Mouse (Mus musculus) megakaryocyte, adult 5-6 weeks (primary cell): ENCODE results near the gene Rbm20. TPM values are rescaled to one million over a fixed set of nuclear protein-coding genes. Genes with fewer than 3 reads are reported as not detected.
"Not testable (repeated sequence)": the region's sequence is repeated elsewhere in the genome, so short reads cannot be mapped to it uniquely, and the experiment has no call there.

ENCODE experiments used
- ATAC-seq: 2 replicates; pipeline ENCODE4 v1.8.0; 2016; ENCODE audit warnings: mild to moderate bottlenecking, inconsistent platforms; ENCODE audit not compliant: poor library complexity, severe bottlenecking
- total RNA-seq, 2 experiments: library from RNA; stranded (forward) in 1 of 2; stranded (reverse) in 1 of 2; fragments of 153-499, 151-499 nt in 1 of 2; fragments of 221-1000, 200-1000 nt in 1 of 2; gene quantifications; 2 replicates each; pipeline versions ENCODE4 v1.2.3 to v1.2.4; 2015 to 2017

Rbm20 gene
- total RNA-seq (2015) (not detected in 2 replicates), total RNA-seq (2017) (0.11 TPM in 1 of 2 replicates, not detected in the other)

GRCm38 (mm10) chr19:53676718-53677634, at the start of gene Rbm20:
TSS of gene Rbm20 (plus strand) at chr19:53677306.
- no peak for ATAC-seq

- ATAC-seq: no peak
Measured at GRCm38 (mm10) chr19:53638041-53638440, 39.1 kb upstream of the Rbm20 start.

GRCm38 (mm10) chr19:53638727-53639126, 38.4 kb upstream of the Rbm20 start:
- no peak for ATAC-seq

- no peak for ATAC-seq
Measured at GRCm38 (mm10) chr19:53644020-53644595, 33.0 kb upstream of the Rbm20 start.

DNA sequence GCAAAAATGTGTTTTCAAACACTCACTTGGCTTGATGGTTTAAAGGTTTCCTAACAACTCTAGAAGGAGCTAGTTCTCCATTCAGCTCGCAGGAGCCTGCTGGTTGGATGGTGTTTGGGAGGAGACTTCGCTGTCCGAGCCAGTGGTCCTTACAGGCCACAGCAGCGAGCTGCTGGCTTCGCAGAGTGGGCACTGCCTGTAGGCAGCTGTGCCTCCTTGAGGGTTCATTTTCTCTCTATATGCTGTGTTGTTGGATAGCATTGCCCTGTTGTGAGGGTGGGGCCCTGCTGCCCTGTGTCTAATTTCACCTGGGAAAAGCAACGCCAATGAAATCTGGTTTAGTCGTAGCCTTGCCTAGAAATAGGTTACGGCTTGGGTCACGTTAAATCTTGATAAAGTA, 29.8 kb upstream of the Rbm20 start:
- ATAC-seq: no peak

DNA sequence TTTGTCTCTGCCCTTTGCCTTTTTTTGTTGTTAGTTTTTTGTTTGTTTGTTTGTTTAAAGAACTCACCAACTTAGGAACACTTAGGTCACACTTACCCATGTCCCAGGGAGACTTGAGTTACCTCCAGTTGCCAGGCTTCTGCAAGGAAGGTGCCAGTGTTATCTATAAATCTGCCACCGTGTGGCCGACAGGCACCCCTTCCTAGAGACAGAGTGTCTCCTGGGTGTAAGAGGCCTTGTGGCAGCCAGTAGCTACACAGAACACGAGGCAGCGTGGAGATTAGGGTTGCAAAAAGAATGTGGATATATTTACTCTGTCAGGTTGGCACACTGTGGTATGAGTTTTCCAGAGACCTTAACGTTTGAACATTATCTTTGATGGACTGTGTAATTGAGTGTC, 29.1 kb upstream of the Rbm20 start:
- no peak for ATAC-seq

- ATAC-seq: peak; percentile 87
Measured at GRCm38 (mm10) chr19:53648802-53649236, 28.3 kb upstream of the Rbm20 start.

GRCm38 (mm10) chr19:53649361-53649760, 27.7 kb upstream of the Rbm20 start:
- ATAC-seq: no peak

DNA sequence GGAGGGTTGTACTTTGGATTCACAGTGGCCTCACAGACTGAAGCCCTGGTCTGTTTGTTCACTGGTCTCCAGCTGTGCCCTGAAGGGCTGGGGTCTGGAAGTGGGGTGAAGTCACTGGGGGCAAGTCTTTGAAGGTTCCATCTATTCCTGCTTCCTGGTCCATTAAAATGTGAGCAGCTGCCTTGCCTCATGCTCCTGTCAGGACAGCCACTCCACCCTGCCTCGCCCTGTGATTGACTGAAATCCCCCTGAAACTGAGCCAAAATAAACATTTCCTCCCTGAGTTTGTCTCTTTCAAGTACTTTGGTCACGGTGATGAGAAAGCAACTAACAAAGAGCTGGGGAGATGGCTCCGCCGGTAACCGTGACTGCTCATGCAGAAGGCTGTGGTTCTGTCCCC, 27.3 kb upstream of the Rbm20 start:
- ATAC-seq: no peak

GRCm38 (mm10) chr19:53650921-53651320, 26.2 kb upstream of the Rbm20 start:
- no peak for ATAC-seq

DNA sequence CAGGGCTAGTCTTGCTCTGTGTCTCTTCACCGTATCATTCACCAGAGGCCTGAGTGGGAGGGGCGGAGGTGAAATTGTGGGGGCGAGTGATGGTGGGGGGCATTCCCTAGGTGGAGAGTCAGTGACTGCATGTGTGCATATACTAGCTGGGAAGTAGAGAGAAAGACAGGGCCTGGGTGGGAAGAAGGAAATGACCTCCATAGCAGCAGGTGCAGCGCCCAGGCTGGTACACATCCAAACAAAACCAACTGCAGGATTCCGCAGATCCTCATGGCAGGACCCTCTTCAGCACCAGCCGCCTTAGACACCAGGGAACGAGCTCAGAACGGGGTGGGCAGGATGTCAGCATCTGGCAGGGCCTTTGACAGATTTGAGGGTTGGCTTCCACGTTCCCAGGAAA, 24.8 kb upstream of the Rbm20 start:
- no peak for ATAC-seq

GRCm38 (mm10) chr19:53653624-53654467, 23.3 kb upstream of the Rbm20 start:
- ATAC-seq: no peak

DNA sequence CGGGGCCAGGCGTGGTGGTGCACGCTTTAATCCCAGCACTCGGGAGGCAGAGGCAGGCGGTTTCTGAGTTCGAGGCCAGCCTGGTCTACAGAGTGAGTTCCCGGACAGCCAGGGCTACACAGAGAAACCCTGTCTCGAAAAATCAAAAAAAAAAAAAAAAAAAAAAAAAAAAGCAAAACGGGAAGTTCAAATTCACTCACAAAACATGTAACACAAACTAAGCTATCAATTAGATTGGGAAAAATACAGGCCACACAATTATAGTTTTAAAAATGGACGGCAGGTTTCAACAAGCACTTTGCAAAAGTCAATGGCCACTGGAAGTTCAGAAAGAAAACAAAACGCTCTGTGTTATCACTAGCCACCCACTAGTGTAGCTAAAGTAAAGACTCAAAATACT, 20.7 kb upstream of the Rbm20 start:
- not testable (repeated sequence) for ATAC-seq

DNA sequence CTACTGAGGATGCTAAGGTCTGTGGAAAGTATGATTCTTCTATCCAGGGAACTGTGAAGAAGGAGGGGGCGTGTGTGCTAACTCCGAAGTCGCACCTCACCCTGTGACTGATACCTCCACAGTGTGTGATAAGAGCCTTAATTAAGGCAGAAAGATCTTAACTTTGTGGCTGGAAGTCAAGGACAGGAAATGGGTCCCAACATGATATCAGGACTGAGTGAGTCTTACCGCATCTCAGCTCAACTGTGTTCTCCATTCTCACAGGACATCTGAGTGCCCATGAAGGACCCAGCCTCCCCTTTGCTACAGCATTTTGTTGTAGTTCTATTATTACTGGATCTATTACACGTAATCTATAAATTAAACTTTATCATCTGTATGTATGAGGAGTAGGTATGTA, 19.7 kb upstream of the Rbm20 start:
- ATAC-seq: no peak

GRCm38 (mm10) chr19:53660722-53661420, 16.2 kb upstream of the Rbm20 start:
- no peak for ATAC-seq

DNA sequence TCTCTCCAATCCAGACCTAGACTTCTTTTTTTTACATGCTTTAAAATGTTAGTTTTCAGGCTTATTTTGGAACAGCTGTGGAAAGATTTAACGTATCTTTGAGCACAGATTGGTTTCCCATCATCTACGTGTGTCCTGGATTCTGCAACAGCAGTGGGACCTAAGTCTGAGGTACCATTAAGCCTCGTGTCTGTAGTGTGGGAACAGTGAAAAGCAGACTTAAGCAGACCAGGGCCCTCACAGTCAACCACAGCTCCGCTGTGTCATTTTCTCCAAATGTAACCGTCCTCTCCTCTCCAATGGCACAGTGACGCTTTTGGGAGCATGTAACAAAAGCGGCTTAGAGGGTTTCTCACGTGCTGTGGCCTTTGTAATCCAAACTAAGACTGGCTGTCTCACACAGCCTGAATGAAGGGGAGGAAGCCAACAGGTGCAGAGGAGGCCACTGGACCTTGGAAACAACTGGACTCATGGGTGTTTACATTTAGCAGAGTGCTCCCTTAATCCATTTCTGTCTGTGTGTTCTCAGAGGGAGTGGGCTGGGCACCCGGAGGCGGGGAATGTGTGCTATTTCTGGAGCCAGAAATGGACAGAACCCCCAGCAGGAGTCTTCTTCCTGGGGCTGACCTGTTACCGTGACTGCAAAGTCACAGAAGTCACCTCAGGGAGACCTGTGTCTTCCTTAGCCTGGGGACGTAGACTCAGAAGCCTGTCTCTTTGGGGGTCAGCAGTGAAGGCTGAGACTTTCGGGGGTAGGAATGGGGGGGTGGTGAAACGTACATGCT, 15.0 kb upstream of the Rbm20 start:
- no peak for ATAC-seq

- no peak for ATAC-seq
Measured at GRCm38 (mm10) chr19:53664831-53665230, 12.3 kb upstream of the Rbm20 start.

DNA sequence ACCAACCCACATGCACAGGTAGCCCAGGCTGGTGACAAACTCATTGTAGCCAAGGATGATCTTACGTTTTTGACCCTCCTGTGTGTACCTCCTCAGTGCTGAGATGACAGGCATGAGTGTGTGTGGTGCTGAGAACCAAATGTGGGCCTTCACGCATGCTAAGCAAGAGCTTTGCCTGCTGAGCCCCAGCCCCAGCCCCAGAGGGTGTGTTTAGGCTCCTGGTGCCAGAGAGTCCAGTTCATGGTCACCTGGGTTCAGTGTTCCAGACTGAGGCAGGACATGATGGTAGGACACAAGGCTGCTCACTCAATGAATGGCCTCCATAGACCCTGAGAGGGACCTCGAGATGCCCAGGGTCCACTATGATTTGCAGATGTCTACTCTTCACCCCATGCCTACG, 11.7 kb upstream of the Rbm20 start:
- ATAC-seq: no peak

DNA sequence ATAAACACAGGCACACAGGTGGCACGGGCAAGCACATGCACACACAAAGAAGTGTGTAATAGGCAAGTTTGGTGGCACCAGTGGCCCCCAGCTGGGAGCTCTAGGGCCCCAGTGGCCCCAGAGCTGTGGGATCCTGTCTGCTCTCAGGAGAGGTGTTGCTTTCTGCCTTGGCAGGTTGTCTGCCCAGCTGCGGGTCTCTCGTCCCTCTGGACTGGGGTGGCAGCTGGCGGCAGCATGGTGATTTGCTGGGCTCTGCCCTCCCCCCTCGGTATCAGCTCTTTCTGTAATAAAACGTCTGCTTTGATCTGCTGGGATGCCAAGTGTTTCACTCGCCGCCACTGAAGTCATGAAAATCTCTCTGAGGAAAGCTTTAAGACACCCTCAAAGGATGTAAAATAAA, 10.4 kb upstream of the Rbm20 start:
- no peak for ATAC-seq

DNA sequence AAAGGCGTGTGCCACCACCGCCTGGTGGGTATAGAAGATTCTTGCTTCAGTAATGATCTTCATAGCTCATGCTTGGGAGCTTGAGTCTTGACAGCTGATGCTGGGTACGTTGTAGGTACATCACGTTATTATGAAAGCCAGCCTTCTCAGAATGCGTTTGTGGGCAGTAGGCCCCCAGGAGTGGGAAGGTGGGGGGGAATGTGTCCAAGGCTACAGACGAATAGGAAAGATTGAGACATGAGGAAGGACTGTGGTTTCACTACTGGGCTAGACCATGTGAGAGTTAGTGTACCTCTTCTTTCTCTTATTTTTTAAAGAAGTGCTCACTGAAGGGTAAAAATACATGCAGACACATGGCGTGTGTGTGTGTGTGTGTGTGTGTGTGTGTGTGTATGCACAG, 8.3 kb upstream of the Rbm20 start:
- no peak for ATAC-seq
